Mouse (Mus musculus) kidney, adult 2 months (tissue): ENCODE measurements at regions not wholly inside any gene's neighbourhood (a gene's known extent, or its start where the extent isn't known, plus 50 kb on each side); places are given as distances from the start of the nearest gene placed in this dataset.

Source experiments
- CTCF ChIP-seq: fragments of 200-500 bp; conservative IDR thresholded peaks from 2 replicates; pipeline ENCODE4 v1.5.1; 2011; ENCODE audit warnings: low read depth, mild to moderate bottlenecking, control low read depth, low read length, moderate library complexity, mixed read lengths; ENCODE audit not compliant: insufficient read depth, insufficient read length
- POLR2A ChIP-seq: fragments of 200-500 bp; IDR thresholded peaks from one replicate; pipeline ENCODE4 v1.6.1; 2011; ENCODE audit warnings: low read depth, low read length, control low read depth

- no peak for TF ChIP-seq CTCF
- TF ChIP-seq POLR2A: no peak
These were observed 183.2 kb downstream of the Calcrl start for GRCm38 (mm10) chr2:84241986-84242385.
